Mouse (Mus musculus): ENCODE data around the gene Raly. TPM values are rescaled to one million over a fixed set of nuclear protein-coding genes. Genes with fewer than 3 reads are reported as not detected.

Raly gene
- total RNA-seq, 4 experiments from 2014 or later = 98.0 to 109 (median 104) TPM

DNA sequence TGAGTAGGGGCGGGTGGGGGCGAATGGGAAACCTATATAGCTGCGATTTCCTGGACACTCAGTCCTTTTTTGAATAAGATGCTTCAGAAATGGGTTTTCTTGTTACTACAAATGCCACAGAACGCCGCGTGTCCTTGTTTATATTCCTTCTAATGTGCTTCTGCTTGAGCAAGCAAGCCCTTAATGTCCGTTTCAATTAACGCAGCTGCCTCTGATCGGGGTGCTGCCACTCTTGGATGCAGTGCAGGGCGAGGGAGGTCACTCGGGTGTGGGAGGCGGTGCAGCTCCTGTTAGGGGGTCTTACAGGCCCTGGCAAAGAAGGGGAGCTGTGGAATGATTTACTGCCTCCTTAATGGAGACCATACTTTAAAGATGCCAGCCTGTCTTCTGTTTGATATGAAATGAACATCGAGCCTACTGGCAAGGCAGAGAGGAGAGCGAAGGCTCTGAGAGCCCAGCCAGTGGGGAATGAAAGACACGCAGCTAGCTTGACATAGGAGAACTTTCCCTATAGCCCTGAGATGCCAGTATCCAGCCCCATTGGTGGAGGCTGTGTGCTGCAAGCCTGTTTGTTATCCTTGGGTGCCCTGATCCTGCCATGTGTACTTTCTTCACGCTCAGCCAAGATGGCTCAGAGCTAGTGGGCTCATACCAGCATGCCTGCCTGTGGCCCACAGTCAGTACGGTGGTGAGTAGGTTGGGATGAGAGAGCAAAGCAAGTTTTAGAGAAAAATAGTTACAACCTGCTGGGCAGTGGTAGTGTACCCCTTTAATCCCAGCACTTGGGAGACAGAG, 7.8 kb upstream of the Raly start:
- no peak for DNase-seq (ENCODE audit: low spot score in 2 of 2)

DNA sequence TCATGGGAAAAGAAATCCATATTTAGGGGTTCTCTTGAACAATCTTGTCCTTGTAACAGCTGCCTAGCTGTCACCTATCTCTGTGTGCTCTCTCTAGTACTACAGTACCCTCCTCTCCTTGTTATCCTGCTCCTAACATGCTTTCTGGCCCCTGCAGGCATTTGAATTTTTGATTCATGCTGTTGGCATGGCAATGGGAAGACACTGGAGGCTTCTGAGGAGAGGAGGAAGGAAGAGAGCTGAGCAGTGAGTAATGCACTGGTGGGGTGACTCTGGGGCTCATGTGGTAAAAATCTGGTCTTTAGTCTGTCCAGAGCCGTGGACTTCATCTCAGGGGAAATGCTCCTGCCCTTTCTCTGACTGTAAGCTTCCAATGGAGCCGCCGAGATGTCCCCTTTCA, 5.6 kb upstream of the Raly start:
- no peak for DNase-seq (ENCODE audit: low spot score in 2 of 2)

DNA sequence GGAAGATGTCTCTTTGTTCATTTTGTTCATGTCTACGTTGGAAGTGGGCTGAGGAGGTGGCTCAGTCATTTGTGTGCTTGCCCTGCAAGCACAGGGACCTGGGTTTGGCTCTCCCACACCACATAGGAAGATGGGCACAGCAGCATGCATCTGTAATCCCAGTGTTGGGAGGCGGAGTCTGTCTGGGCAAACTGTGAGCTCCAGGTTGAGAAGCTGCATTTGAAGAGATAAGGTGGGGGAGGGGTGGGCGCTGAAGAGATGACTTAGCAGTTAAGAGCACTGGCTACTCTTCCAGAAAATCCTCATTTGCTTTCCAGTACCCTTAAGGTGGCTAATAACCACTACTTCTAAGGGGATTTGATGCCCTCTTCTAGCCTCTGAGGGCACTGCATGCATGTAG, 4.7 kb upstream of the Raly start:
- no peak for DNase-seq (ENCODE audit: low spot score in 2 of 2)

DNA sequence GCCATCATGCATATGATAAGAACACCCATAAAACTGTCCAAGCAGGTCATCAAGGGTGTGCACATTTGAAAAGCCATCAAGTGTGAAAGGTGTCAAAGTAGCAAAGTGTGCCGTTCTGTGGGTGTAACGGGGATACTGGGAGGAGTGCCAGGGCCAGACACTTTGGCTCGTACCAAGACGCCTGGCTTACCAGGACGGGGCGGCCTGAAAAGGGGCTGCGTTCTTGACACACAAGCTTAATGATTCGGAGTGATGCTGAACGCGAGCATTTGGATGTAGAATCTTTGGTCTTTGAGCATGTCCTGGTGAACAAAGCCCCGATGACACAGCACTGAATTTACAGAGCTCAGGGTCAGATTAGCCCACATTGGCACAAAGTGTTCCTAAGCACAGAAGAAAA, 4.1 kb upstream of the Raly start:
- no peak for DNase-seq (ENCODE audit: low spot score in 2 of 2)

DNA sequence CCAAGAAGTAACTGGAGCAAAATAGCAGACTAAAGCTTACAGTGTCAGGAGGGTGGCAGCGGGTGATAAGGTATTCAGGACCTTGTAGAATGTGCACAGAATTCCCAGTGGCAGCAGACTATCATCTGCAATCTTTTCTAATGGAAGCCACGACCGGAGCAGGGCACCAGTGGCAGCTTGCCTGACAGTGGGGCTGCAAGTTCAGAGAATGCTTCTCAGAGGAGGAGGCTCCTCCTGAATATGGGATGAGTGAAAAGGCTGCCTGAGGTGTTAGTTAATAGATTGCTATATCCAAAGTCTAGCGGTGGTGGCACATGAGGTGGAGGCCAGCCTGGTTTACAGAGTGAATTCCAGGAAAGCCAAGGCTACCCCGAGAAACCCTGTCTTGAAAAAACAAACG, 1.5 kb upstream of the Raly start:
- DNase-seq (ENCODE audit: low spot score in 2 of 2) = no peak

DNA sequence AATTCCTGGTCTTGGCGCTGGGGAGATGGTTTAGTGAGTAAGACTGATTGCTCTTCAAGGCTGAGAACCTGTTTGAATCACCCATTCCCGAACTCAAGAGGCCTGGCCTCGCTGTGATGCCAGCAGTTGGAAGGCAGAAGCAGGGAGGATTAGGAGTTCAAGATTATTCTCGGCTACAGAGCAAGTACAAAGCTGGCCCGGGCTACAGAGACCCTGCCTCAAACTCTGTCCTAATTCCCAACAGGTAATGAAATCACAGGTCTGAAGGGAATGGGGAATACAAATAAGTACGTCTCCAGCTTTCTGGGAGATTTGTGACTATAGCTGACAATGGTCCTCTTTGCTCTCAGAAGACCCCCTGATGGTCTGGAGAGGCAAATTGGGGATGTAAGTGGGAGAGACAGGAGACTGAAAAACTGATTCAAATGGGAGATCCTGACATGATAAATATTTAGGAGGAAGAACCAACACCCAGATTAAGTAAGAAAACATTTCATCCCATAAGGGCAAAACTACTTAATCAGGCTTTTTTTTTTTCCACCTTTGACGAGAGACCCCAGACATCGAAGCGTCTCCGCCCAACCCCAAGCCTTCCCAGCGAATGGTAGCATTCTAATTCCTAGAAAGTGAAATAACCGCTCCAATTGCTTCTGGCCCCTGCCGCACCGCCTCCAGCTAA, 780 bp upstream of the Raly start:
- DNase-seq (ENCODE audit: low spot score in 2 of 2) = no peak

DNA sequence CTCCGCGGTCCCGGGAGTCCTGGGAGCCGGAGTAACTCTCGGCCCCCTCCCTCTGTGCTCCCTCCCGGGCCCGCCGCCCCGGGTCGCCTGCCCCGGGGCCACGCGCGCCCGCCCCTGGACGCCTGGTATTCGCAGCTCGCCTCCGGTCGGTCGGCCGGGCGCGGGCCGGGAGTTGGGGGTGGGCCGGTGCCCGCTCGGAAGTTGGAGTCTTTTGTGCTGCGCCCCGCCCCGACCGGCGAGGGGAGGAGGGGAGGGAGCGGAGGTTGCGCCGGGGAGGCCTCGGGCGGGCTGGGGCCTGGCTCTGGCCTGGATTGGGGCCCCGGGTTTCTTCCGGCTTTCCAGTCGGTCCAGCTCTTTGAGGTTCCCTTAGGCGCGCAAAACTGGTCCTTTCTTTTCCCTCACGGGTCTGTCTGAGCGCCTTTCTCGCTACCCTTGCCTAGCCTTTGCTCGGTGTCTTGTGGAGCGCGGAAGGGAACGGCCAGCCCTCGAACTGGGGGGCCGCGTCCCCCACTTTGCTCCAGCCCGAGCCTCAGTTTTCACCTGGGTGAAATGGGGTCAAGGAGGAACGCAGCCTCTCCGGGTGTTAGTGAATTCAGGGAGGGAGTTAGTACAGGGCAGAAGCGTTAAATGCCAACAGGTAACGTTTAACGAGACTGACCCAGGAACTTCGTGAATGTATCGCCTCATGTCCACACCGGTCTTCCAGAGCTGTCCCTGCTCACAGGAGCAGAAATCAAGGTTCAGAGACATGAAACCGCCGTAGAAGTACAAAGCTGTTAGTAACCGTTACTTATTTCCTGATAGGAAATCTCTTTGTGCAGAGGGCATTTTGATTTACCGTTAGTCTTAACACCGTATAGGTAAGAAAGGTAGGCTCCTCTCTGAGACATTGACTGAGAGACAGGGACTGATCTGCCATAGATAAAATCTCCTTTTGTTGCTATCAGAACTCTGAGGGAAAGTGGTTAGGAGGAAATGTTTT, 1.1 kb downstream of the Raly start:
- DNase-seq (ENCODE audit: low spot score in 2 of 2) = peak; percentile 47 to 48

DNA sequence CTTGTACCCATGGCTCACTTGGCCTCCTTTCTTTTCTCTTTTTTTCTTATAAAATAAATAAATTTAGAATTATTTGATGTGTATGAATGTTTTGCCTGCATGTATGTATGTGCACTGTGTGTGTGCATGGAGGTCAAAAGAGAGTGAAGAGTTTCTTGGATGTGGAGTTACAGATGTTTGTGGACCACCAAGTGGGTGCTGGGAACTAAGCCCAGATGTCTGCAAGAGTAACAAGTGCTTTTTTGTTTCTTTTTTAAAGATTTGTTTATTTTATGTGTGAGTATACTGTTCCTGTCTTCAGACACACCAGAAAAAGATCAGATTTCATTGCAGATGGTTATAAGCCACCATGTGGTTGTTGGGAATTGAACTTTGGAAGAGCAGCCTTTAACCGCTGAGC, 12.5 kb downstream of the Raly start:
- no peak for DNase-seq (ENCODE audit: low spot score in 2 of 2)

DNA sequence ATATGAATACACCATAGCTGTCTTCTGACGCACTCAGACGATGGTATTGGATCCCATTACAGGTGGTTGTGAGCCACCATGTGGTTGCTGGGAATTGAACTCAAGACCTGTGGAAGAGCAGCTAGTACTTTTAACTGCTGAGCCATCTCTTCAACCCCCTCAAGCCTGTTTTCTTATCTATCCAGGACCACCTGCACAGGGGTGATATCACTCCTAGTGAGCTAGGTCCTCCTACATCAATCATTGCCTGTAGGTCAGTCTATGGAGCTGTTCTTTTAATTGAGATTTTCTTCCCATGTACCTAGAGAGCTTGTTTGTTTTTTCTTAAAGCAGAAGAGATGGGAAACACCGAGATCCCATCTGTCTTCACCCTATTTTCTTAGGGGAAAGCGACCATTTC, 12.9 kb downstream of the Raly start:
- no peak for DNase-seq (ENCODE audit: low spot score in 2 of 2)

DNA sequence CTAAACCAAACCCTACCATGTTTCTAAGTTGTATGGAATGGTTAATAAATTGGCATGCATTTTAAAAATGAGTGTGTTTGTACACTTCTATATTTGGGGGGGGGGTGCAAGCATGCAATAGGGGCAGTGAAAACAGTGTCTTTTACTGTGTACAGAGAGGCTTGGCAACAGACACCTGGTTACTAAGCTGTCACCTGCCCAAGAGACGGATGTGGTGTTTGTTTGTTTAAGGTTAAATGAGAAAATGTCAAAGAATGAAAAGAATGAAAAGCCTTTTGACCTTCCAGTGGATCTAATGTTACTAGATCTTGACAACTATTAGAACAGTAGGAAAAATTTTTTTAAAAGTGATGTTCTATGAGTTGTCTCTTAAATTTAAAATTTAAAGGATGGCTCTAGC, 16.8 kb downstream of the Raly start:
- DNase-seq (ENCODE audit: low spot score in 2 of 2) = no peak

DNA sequence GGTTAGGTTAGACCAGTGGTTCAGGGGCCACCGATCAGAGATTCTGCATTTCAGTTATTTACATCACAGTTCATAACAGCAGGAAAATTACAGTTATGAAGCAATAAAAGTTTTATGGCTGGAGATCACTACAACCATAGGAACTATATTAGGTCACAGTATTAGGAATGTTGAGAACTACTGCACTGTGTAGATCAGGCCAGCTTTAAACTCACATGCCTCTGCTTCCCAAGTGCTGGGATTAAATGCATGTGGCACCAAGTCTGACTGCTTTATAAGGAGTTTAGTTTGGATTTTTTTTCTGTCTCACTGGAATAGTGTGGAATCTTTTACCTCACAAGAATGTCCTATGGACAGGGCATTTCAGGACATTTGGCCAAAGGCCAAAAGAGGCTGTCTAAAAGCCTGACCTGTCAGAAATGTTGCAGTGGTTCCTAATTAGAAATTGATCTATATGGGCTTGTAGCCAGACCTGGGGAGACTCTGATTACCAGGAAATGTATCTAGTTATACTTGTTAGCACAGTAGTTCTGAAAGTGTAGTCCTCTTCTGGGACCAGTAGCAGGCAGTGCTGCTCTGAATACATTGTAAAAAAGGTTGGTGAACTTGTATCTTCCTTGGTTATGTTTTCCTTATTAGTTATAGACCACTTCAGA, 18.3 kb downstream of the Raly start:
- DNase-seq (ENCODE audit: low spot score in 2 of 2) = no peak

DNA sequence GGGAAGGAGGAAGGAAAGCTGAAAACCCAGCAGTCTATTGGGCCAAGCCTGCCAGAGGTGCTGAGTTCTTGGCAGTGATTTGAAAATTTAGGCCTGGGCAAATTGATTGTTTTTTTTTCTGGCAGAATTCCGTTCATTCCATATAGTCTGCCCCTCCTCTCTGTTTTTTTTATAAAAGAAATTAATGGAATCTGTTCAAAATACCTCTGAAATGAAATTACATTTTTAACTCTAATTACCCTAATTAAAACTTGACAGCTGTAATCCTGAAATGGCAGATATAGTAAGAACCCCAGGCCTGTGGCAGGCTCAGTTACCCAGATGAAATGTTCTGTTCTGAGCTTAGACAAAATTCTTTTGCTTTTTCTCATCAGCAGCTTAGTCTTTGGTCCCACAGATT, 19.9 kb downstream of the Raly start:
- no peak for DNase-seq (ENCODE audit: low spot score in 2 of 2)

DNA sequence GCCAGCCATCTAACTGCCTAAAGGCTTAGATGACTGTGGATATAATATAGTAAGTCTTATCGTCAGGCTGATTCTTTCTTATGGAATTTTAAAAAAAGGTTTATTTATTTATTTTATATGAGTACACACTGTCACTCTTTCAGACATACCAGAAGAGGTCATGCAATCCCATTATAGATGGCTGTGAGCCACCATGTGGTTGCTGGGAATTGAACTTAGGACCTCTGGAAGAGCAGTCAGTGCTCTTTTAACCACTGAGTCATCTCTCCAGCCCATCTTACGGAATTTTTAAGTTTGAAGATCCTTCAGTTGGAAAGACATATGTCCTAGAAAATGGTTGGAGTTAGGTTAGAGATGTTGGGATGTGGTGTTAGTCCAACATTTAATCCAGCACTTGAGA, 22.5 kb downstream of the Raly start:
- no peak for DNase-seq (ENCODE audit: low spot score in 2 of 2)

DNA sequence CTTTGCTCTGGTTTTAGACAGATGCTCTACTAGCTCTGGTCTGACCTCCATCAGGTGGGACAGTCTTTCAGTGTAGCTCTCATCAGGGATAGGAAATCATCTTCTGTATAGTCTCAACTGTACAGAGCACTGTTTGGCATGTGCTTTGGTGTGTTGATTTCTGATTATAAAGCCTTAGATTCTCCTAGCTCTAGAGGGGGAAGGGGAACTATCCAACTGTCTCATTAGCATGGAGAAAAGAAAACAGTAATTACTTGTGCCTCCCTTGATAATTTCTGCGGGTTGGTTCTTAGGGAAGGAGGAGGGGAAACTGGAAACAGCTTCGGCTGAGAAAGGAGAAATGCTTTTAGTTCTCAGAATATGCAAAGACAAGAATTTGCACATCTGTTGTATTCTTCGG, 26.2 kb downstream of the Raly start:
- DNase-seq (ENCODE audit: low spot score in 2 of 2) = no peak

DNA sequence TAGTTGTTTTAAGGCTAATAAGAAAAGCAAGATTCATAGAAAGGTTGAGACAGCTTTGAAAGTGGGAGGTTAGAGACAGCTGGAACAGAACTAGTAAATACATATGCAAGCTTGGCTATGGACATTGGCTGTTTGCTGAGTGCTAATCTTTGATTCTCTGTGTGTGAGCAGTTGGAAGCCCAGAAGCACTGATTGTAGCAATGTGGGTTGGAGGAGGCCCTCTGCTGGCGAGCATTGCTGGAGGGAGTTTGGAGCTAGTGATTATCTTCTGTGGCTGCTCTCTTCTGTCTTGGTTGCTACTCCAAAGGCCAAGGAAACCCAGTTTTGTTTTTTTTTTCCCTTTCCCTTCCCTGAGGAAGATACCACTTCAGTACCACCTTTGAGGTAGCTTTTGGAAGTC, 26.9 kb downstream of the Raly start:
- peak; percentile 10 to 15 for DNase-seq (ENCODE audit: low spot score in 2 of 2)

DNA sequence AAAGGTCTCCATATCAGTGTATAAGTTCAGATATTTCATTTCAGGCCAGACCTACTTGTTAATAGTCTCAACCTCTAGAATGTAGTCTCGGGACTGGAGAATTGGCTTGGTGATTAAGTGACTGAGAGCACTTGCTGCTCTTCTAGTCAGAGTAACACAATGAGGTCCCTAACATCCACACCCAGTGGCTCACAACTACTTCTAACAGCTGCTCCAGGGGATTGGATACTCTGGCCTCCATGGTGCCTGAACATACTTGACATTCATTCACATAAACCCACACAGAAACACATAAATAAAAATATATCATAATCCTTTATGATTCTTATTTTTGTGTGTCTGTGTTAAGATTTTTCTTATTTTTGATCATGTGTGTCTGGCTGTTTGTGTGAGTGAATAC, 27.7 kb downstream of the Raly start:
- DNase-seq (ENCODE audit: low spot score in 2 of 2) = no peak

DNA sequence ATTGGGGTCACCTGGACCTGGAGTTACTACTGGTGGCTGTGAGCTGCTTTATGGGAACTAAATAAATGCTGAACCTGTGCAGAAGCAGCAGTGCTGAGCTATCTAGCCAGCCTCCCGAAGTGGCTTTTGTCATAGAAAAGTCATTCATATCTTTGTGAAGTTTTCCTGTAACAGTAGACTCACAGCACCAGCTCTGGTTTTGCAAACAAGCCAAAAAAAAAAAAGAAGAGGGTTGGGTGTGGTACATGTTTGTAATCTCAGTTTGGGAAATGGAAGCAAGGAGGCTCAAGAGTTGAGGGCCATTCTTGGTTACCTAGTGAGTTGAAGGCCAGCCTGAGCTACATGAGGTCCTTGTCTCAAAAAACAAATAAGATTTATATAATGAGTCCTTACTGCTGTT, 29.4 kb downstream of the Raly start:
- no peak for DNase-seq (ENCODE audit: low spot score in 2 of 2)

DNA sequence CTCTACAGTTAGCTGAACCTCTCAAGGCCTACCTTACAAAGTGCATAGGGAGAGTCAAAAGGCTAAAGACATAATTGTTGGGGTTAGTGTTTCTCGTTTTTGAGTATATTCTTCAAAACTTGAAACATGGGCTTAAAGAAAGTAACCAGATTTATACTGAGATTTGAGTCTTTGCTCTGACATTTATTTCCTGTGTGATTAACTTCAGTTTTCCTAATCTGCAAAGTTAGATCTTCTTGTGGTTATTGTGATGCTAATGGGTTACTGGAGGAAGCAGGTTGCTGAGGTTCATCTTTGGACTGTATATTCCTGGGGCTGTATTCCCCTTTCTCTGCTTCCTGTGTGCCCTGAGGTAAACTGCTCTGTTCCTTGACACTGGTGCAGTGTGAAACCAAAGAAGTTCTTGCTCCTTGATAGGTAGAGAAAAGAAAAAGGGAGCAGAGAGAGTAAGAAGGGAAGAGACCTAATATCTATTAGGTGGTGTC, 35.2 kb downstream of the Raly start:
- no peak for DNase-seq (ENCODE audit: low spot score in 2 of 2)

DNA sequence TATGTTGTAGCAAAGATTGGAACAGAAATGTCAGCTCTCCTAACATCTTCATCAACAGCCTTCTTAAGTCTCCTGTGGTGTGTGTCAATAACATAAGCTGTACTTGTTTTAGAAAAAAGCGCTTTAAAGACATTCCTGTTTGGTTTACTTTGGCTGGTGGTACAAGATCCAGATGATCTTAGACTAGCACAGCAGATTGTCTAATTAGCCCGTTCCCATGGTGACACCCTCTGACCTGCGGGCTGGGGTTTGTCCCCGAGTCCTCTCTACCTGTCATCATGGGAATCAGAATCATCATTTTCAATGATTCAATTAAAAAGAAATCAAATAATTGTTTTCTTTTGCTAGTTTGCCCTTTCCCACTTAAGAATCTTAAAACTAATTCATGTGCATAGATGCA, 36.6 kb downstream of the Raly start:
- DNase-seq (ENCODE audit: low spot score in 2 of 2) = no peak

DNA sequence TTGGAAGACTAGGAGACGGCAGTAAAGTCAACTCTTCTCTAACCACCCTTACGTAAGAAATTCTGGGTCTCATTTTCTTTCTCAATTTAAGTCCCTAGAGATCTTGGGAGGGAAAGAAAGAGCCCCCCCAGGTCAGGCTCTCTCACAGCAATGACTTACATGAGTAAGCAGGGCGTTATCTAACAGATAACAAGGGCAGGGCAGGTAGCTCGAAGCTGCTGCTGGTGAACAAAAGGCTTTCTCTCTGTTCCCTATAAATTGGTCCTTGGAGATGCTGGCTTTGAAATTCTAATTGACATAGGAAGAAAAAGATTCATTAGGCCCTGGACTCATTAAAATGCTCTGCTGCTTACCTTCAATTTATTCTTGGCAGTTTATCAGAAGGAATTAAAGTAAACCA, 41.6 kb downstream of the Raly start:
- no peak for DNase-seq (ENCODE audit: low spot score in 2 of 2)

DNA sequence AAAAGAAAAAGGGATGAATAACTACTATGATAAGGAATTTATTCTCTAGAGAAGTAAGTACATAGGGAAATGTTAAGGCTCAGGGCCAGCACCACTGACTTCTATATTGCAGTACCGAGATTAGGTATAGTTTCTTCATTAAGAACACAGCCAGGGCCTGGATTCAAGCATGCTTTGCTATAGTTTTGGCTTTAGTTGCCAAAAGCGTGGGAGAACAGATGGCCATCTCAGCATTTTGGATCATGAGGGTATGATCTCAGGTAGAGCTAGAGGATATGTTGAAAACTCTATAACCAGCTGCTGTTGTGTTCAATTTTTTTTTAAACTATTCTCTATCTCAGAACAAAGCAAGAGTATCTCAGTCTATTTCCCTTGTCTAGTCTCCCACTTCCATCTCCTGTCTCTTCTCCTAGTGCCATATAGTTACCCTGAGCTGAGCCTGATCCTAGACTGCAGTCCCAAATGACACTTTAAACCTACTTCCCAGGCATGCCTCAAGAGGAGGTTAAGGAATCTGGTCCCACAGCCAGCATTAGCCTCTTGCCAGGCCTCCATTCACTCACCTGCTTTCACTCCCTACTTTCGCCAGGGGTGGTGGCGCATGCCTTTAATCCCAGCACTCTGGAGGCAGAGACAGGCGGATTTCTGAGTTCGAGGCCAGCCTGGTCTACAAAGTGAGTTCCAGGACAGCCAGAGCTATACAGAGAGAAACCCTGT, 43.4 kb downstream of the Raly start:
- no peak for DNase-seq (ENCODE audit: low spot score in 2 of 2)
